Mouse (Mus musculus): ENCODE measurements around the gene Gipc3.

The Gipc3 gene

DNA sequence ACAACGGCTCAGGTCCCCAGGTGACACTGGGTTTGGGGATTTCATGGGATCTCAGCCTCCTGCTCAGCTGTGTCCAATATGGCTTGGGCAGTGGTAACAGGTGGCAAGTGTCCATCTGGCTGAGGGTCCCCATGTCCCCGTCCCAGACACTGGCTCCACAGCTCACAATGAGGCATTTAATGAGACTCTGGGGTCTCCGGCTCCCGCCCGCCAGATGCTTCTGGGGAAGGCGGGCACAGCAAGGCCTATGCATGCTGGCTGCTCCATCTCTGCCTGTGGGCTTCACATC lies 24.1 kb upstream of the Gipc3 start:
- no peak for DNase-seq (ENCODE audit: low read depth, low spot score)

DNA sequence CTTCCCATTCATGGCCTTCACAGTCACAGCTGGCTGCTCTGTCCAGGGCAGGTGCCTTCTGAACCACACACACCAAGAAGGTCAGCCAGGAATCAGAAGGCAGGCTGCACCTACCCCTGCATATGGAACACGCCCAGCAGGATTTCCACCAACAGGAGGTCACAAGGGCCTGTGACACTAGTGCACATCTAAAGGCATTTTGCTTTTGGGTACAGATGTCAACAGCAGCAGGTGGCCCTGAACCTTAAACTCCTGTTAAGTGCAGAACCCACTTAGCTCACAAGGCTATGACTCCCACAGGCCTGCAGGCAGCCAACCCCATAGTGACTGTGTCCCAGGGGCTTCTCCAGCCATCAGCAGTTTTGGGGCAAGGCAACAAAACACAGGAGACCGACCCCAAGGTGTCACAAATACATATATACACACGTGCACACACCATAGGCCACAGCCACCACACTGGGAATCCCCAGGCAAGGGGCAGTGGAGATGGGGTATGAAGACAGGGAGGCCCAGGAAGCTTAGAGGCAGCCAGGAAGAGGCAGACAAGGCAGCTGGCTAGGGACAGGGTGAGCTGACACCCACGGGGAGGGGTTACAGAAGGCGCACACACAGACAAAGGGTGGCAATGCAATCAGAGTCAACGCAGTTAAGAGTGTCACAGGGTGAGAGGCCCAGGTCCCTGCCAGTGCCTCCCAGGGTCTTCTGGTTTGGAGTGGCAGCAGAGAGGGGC lies 23.6 kb upstream of the Gipc3 start:
- no peak for DNase-seq (ENCODE audit: low read depth, low spot score)

DNA sequence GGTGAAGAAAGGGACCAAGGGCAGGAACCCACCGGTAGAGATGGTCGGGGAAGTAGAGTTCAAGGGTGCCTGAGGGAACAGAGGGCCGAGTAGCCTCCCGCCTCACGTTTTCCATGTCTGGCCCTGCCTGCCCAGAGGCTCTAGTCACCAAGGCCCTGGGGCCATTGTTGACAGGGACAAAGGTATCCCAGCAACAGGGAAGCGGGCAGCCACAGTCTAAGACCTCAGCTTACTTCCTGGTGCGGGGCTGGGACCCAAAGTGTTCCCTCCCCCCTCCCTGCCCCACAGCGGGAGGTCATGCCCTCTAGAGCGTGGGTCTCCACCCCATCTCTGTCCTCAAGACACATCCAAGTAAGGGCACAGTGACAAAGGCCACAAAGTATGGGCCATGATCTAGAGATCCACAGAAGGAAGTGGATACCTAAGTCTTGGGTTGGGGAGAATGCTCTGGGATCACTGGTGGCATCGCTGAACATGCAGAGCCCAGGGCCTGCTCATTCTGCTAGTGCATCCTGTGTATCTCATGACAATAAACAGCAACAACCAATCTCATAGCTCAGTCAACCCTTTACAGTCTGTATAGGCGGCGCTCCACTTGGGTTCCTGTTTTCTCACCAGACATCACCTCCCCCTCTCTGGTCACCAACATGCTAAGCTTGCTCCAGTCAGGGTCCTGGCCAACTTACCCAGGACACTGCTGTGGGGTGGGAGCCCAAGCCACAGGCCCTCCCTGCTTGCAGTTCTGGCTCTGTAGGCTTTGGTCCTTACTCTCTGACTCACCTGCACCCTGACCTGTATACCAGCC lies 22.8 kb upstream of the Gipc3 start, which contains the start of gene 4930404N11Rik:
4930404N11Rik (minus strand) TSS at position 145 of the 805 bp plus-strand sequence.
- no peak for DNase-seq (ENCODE audit: low read depth, low spot score)

DNA sequence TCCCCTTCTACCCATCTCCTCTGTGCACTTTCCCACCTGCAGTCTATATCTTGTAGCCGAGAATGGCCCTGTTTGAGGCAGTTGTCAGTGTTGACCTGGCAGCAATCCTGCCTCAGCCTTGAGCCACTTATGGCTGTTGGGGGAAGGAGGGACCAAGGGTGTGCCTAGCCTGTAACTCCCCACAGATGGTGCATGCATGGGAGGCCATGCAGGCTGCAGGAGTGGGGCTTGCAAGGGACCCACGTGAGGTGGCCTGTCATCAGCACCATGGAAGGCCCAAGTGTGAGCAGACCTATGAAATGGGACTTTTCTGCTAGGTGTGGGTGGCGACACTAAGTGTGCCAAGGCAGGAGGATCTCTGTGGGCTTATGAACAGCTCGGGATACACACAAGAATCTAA lies 22.0 kb upstream of the Gipc3 start:
- no peak for DNase-seq (ENCODE audit: low read depth, low spot score)

DNA sequence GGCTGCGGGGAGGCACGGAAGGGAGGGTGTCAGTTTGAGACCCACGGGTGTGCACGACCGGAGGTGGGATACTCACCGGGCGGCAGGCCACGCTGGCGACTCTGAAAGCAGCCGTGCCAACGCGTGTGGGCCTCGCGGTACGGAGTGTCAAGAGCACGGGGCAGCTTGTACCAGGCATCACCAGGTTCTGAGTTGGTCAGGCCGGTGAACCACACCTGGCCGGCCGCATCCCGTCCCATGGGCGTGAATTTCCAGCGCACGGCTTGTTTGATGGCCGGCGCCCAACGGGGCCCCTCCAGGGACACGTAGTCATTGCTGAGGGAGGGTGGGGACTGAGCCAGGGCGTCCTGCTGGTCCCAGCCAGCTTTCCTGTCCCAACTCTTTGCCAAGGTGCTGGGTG lies 21.6 kb upstream of the Gipc3 start:
- DNase-seq (ENCODE audit: low read depth, low spot score): no peak

DNA sequence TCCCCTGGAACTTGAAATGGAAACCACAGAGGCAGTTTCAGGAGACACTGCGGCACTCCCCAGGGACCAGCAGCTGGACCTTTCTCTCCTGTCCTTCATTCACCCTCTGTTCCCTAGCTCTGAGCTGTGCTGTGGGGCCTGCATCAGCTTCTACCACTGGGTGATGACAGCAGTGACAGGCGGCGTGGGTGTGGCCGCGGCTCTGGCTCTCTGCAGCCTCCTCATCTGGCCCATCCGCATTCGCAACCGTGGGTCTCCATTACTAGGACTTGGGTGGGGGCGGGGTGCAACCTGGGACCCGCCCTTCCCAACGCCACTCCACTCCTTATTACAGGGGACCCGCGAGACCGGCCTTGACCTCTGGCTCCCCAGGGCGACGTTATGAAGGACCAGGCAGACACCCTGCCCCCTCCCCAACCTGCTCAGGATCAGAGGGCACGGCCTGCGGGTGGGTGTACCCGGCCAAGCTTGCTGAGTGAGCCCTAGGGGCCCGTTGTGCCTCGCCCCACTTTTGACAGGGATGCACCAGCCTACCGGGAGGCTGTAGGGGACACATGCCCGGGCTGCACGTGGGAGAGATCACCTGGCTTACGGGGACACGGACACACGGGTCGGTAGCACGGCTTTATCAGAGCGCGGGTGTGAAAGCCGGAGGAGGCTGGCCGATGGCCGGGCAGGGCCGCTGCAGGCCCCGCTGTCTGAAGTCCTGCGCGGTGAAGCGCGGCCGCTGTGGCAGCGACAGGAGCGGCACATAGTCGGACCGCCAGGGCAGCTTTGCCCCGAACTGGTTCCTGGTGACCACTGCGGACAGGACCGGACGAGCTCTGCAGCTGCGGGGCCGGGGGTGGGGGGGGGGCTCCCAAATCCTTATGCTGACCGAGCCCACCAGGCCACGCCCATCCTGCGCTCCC lies 20.6 kb upstream of the Gipc3 start:
- DNase-seq (ENCODE audit: low read depth, low spot score): no peak

DNA sequence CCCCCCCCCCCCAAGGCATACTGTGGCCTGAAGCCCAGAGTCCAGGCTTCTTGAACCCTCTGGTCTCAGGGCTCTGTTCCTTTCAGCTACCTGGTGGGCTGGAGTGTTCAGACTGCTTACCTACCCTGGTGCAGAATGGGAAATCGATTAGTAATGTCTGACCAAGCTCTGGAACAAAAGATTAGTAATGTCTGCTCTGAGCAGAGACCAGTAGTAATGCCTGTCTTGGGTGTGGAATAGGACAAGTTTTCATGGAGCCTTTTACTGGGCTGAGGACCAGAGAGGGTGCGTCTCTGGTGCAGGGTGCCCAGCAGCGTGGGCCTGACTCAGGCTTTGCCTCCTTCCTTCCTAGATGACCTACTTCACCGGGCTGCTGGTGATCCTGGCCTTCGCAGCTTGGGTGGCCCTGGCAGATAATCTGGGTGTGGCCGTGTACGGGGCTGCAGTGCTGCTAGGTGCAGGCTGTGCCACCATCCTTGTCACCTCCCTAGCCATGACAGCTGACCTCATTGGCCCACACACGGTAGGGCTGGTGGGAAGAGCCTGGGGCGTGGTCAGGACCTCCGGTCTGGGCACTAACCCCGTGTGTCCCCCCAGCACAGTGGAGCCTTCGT lies 19.4 kb upstream of the Gipc3 start:
- DNase-seq (ENCODE audit: low read depth, low spot score): no peak

DNA sequence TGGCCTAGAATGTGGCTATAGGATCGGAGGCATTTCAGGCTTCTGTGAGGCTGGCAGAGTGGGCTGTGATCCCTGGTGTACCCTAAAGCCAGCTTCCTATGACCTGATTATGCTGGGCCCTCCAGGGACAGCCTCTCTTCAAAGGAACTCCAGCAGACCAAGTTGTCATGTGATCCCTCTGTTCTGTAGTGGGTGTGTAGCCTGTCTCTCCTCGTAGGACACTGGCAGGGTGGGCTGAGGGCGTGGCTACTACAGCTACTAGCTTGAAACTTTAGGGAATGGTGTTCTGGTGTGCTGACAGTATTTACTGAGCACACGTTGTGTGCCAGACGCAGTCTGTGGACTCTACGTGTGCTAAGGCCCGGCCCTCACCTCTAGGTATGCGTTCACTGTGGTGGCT lies 17.7 kb upstream of the Gipc3 start:
- no peak for DNase-seq (ENCODE audit: low read depth, low spot score)

DNA sequence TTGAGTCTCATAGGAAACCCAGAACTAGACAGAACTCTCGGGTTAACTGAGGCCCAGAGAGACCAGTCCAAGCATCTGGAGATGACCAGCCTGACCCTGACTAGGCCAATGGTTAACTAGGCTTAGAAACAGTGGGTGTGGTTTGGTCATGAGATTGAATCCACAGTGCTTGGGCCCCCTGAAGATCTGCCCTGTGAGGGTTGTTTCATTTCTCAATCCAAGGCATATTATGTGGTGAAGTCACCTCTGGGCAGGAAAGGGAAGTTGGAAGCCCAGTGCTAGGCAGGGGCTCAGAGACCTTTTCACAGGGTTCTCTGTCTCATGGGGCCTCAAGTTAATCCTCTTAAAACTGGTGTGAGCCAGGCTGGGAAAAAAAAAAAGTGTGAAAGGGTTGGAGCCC lies 15.8 kb upstream of the Gipc3 start:
- DNase-seq (ENCODE audit: low read depth, low spot score): no peak

DNA sequence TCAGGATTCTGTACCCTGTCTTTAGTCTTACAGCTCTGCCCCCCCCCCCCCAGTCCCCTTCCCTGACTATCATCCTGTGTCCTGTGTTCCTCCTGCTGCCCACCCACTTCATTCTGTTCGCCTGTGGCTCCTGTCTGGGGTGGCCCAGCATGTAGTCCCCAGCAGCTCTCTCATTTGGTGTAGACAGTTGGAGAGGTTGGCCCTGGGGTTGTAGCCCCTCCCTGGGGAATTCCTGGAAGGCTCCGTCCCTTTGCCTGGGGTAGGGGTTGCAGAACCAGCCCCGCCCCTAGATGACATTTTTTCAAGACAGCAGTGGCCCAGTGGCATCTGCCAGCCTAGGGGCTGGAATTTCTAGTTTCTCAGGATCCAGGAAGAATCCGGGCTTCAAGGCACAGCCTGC lies 15.1 kb upstream of the Gipc3 start:
- DNase-seq (ENCODE audit: low read depth, low spot score): no peak

DNA sequence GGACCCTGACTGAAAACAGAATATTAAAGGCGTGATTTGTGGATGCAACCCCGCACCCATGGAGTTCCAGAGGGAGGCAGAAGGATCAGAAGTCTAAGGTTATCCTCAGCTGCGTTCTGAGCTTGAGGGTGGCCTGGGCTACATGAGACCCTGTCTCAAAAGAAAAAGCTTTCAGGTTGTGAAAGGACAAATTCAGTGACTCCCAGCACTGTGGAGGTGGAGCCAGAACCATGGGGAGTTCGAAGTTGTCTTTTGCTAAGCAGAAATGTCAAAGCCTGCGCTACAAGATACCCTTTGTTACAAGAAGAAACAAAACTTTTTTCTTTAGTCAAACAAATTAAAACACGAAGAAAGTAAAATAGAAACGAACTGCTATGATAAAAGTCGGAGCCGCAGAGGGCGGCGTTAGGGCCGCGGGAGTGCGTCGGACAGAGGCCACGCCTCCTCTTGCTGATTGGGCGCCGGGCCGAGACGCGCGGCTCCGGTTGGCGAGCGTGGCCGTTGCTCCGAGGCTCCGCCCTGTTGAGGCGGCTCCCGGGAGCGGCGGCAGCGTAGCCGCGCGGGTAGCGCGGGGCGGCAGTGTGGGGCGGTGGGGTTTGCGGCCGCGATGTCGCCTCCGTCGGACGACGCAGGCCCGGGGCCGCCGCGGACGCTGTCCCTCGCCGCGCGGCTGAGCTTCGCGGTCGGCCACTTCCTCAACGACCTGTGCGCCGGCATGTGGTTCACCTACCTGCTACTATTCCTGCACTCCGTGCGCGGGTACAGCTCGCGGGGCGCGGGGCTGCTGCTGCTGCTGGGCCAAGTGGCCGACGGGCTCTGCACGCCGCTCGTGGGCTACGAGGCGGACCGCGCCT lies 14.2 kb upstream of the Gipc3 start, which contains the start of gene Mfsd12:
Mfsd12 (plus strand) TSS at position 501 of the 854 bp plus-strand sequence.
- peak; percentile 79 for DNase-seq (ENCODE audit: low read depth, low spot score)

DNA sequence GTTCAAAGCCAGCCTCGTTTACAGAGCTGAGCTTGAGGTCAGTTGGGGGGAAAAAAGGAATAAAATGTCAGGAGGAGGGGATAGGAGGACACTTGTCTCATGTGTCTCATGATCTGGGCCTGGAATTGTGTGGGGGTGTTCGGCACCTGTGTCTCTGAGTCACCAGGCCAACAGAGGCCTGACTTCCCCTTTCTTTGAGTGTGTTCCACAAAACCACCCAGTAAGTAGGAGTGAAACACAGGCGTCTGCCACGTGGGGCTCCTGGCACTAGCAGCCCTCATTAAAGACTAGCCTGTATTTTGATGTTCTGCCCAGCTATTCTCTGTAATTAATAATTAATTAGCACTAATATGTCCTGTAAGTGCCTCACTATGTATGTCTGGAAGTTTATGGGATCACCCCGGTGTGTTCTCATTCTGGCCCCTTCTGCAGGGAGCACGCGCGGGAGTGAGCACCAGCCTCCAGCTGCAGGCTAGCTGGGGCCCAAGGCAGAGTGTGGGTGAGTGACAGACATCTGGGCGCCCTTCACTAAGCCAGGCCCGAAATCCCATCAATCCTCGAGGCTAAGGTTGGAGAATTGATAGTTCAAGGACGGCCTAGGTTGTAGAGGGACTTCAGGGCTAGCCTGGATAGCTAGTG lies 13.4 kb upstream of the Gipc3 start:
- DNase-seq (ENCODE audit: low read depth, low spot score): no peak

DNA sequence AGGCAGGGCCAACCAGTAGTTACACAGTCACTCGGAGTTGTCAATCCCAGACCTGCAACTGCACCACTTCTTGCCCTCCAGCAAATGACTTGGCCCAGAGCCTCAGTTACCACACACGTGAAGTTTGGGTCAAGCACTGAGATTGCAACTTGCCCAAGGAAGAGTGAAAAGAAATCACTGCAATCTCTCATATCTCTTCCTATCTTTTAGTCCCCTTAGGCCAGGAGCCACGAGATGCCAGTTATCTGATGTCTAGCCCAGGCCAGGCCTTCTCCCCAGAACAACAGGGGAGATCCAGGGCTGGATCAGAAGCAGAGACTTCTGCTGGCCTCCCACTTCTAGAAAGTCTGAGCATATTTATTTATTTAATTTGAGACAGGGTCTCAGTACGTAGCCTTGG lies 12.5 kb upstream of the Gipc3 start:
- no peak for DNase-seq (ENCODE audit: low read depth, low spot score)

DNA sequence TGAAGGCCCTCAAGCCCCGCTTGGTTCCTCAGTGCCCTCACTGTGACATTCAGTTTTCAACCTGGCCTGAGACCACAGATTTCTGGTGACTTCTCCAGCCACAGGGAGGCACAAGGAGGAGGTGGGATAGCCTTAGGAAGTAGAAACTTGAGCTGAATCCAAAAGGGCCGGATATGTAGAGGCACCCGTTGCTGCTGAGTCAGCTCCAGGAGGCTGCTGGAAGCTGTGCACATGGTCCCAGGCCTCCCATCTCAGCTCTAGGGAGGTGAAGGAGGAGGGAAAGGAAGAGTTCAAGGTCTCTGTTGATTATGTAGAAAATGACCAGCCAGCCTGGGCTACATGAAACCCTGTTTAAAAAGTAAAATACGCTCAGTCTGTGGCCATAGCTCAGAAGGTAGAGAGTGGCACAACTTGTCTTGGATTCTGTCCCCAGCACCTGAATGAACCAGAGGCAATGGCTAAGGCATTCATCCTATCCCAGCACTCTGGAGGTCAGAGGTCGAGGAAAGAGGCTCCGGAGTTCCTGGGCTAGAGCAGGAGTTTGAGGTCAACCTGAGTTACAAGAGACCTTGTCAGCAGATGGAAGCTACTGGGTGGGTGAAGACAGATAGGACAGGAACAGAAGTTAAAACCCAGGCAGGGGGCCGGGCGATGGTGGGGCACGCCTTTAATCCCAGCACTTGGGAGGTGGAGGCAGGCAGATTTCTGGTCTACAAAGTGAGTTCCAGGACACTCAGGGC lies 11.8 kb upstream of the Gipc3 start:
- DNase-seq (ENCODE audit: low read depth, low spot score): no peak

DNA sequence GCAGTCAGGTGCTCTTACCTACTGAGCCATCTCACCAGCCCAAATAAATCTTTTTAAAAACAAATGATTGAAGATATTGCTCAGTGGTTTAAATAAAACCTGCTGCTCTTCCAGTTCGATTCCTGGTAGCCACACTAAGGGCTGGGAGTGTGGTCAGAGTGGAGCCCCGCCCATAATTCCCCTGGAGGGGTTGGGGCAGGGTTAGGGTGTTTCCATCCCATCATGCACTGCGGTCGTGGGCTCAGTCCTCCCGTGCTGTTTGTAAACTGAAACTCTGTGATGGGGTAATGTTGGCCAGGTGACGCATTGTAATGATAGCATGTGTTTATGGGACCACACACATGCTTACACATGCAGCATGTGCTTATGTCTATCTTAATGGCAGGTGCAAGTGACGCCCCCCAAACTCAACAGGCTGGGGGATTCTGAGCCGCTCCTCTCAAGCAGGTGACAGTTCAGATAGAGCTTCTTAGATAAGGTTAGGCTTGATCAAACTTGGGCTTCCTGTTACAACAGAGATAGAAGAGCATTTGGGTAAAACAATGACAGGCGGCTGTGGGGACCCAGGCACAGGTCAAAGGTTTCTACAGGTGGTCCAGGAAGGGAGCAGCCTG lies 8.7 kb upstream of the Gipc3 start:
- no peak for DNase-seq (ENCODE audit: low read depth, low spot score)

DNA sequence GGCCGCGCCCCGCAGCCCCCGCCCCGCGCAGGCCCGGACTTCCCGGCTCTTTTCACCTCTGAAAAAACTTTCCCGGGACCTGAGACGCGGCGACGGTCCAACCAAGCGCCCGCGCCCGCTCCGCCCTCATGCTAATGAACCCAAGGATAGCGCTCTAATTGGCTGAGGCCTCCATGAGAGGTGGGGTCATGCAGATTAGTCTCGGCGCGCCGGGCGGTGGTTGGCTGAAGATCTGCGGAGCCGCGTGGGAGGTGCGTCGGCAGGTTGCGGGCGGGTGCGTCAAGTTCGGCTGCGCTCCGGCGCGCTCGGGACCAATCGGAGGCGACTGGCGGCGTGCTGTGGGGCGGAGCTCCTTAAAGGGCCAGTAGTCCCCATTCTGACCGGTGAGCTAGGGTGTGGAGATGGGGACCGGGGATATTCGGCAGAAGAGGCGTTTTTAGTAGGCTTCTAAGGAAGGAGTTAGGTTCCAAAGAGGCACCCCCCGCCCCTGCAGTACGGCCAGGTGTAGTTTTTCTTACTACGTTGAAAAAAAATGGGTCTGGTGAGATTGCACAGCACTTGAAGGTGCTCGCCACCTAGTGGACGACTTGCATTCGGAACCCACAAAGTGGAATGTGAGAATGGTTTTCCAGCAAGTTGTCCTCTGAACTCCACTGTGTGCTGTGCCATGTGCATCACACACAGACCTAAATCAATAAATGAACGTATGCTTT lies 7.4 kb upstream of the Gipc3 start, which contains the start of gene Hmg20b:
Hmg20b (minus strand) TSS at position 130 of the 713 bp plus-strand sequence.
- DNase-seq (ENCODE audit: low read depth, low spot score): peak; percentile 99

DNA sequence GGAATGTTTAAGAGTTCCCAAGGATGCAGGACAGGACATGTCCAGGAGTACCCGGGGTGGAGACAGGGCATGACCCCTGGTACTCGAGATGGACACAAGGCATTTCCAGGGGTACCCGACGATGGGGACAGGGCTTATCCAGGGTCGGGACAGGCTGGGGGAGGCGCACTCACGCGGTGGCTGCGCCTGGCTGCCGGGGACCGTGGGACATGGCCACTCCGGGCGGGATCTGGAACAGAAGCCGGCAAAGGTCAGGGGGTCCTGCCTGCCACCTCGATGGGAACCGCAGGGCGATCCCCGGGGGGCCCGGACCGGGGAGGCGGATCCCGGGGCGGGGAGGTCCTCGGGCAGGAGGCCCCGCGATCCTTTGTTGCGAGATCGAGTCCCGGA lies 6.9 kb upstream of the Gipc3 start:
- DNase-seq (ENCODE audit: low read depth, low spot score): no peak

DNA sequence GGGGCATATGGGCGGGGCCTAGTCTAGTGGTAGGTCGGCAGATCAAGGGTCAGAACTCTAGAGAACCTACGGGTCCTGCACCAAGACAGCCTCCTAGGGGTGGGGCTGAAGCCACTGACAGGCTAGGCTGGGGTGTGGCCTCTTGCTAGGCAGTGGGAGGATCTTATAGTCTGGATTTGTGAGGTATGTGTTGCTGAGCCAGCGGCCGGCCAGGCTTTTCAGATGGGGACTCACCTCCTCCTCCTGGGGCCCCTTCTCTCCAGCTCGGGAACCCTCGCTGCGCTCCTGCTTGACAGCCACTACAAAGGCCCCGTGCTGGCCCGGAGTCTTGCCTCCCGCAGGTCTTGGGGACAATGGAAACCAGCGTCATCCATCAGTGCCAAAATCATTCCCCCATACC lies 6.1 kb upstream of the Gipc3 start:
- no peak for DNase-seq (ENCODE audit: low read depth, low spot score)

All from brain, embryonic 18.5 days (tissue).